Mouse (Mus musculus): ENCODE measurements around the gene Ralbp1. TPM values are rescaled to one million over a fixed set of nuclear protein-coding genes. Genes with fewer than 3 reads are reported as not detected.

The Ralbp1 gene
- polyA plus RNA-seq, 1 experiment from 2014 or later = 47.8 TPM

GRCm38 (mm10) chr17:65845423-65845822 is 40.2 kb downstream of the Ralbp1 start:
- H3K27me3 ChIP-seq (ENCODE audit: control insufficient read depth, insufficient read depth, low read length) = no peaks in the 10 kb centered on the region
- H3K4me3 ChIP-seq (ENCODE audit: low read depth, low read length) = no peak overlapping the region
- H3K9ac ChIP-seq (replicated peaks; ENCODE audit: low read length) = no peak overlapping the region
- 90% methylated on average over 6 of the region's 6 CpGs for WGBS
- H3K4me1 ChIP-seq (ENCODE audit: control insufficient read depth, insufficient read depth, low read length) = no peaks in the 10 kb centered on the region
- no peak overlapping the region for H3K4me2 ChIP-seq (ENCODE audit: low read depth, low read length)
- H3K9me3 ChIP-seq (replicated peaks; ENCODE audit: control insufficient read depth, low read length) = no peaks in the 10 kb centered on the region
- DNase-seq (ENCODE audit: low spot score) (no peak), ATAC-seq (replicated peaks; ENCODE audit: insufficient number of reproducible peaks, low FRiP score, low TSS enrichment, low read depth) (no peak)
- H3K36me3 ChIP-seq (replicated peaks; ENCODE audit: control insufficient read depth, insufficient read depth, low read depth, low read length) = peaks cover 8% of the 10 kb centered on the region
- no peak overlapping the region for H3K27ac ChIP-seq (replicated peaks; ENCODE audit: low read depth, low read length)

GRCm38 (mm10) chr17:65842669-65843381 is 42.8 kb downstream of the Ralbp1 start:
- Histone ChIP-seq H3K9me3 (replicated peaks; ENCODE audit: control insufficient read depth, low read length) (no peaks in the 10 kb centered on the region), H3K4me2 (ENCODE audit: low read depth, low read length) (no peak overlapping the region), H3K4me3 (ENCODE audit: low read depth, low read length) (no peak overlapping the region), H3K9ac (replicated peaks; ENCODE audit: low read length) (no peak overlapping the region), H3K27ac (replicated peaks; ENCODE audit: low read depth, low read length) (no peak overlapping the region), H3K27me3 (ENCODE audit: control insufficient read depth, insufficient read depth, low read length) (no peaks in the 10 kb centered on the region), H3K36me3 (replicated peaks; ENCODE audit: control insufficient read depth, insufficient read depth, low read depth, low read length) (peaks cover 14% of the 10 kb centered on the region), H3K4me1 (ENCODE audit: control insufficient read depth, insufficient read depth, low read length) (no peaks in the 10 kb centered on the region)
- 83% methylated on average over 10 of the region's 10 CpGs for WGBS
- DNase-seq (ENCODE audit: low spot score) (no peak), ATAC-seq (replicated peaks; ENCODE audit: insufficient number of reproducible peaks, low FRiP score, low TSS enrichment, low read depth) (no peak)

GRCm38 (mm10) chr17:65839541-65840256 is 45.9 kb downstream of the Ralbp1 start:
- WGBS = 80% methylated on average over 7 of the region's 7 CpGs
- no peaks in the 10 kb centered on the region for H3K4me1 ChIP-seq (ENCODE audit: control insufficient read depth, insufficient read depth, low read length)
- no peak overlapping the region for H3K27ac ChIP-seq (replicated peaks; ENCODE audit: low read depth, low read length)
- no peak overlapping the region for H3K4me3 ChIP-seq (ENCODE audit: low read depth, low read length)
- ATAC-seq (replicated peaks; ENCODE audit: insufficient number of reproducible peaks, low FRiP score, low TSS enrichment, low read depth) (0 out of 2 replicates have a peak, but pooled peaks have one; percentile 21), DNase-seq (ENCODE audit: low spot score) (peak; percentile 68)
- H3K27me3 ChIP-seq (ENCODE audit: control insufficient read depth, insufficient read depth, low read length) = no peaks in the 10 kb centered on the region
- H3K4me2 ChIP-seq (ENCODE audit: low read depth, low read length) = no peak overlapping the region
- H3K36me3 ChIP-seq (replicated peaks; ENCODE audit: control insufficient read depth, insufficient read depth, low read depth, low read length) = peaks cover 32% of the 10 kb centered on the region
- H3K9me3 ChIP-seq (replicated peaks; ENCODE audit: control insufficient read depth, low read length) = no peaks in the 10 kb centered on the region
- H3K9ac ChIP-seq (replicated peaks; ENCODE audit: low read length) = no peak overlapping the region

- H3K9ac ChIP-seq (replicated peaks; ENCODE audit: low read length) = no peak overlapping the region
- H3K4me2 ChIP-seq (ENCODE audit: low read depth, low read length) = no peak overlapping the region
- no peak overlapping the region for H3K4me3 ChIP-seq (ENCODE audit: low read depth, low read length)
- 88% methylated on average over 3 of the region's 3 CpGs for WGBS
- no peak for ATAC-seq (replicated peaks; ENCODE audit: insufficient number of reproducible peaks, low FRiP score, low TSS enrichment, low read depth)
- peaks cover 31% of the 10 kb centered on the region for H3K36me3 ChIP-seq (replicated peaks; ENCODE audit: control insufficient read depth, insufficient read depth, low read depth, low read length)
- no peaks in the 10 kb centered on the region for H3K9me3 ChIP-seq (replicated peaks; ENCODE audit: control insufficient read depth, low read length)
- H3K27me3 ChIP-seq (ENCODE audit: control insufficient read depth, insufficient read depth, low read length) = no peaks in the 10 kb centered on the region
- no peak for DNase-seq (ENCODE audit: low spot score)
- H3K27ac ChIP-seq (replicated peaks; ENCODE audit: low read depth, low read length) = no peak overlapping the region
- H3K4me1 ChIP-seq (ENCODE audit: control insufficient read depth, insufficient read depth, low read length) = no peaks in the 10 kb centered on the region
Measured at GRCm38 (mm10) chr17:65836746-65837145, 48.9 kb downstream of the Ralbp1 start.

- 93% methylated on average over 3 of the region's 3 CpGs for WGBS
- Histone ChIP-seq H3K36me3 (replicated peaks; ENCODE audit: control insufficient read depth, insufficient read depth, low read depth, low read length) (peaks cover 29% of the 10 kb centered on the region), H3K4me2 (ENCODE audit: low read depth, low read length) (no peak overlapping the region), H3K27ac (replicated peaks; ENCODE audit: low read depth, low read length) (no peak overlapping the region), H3K27me3 (ENCODE audit: control insufficient read depth, insufficient read depth, low read length) (no peaks in the 10 kb centered on the region), H3K4me3 (ENCODE audit: low read depth, low read length) (no peak overlapping the region), H3K9ac (replicated peaks; ENCODE audit: low read length) (no peak overlapping the region), H3K9me3 (replicated peaks; ENCODE audit: control insufficient read depth, low read length) (no peaks in the 10 kb centered on the region), H3K4me1 (ENCODE audit: control insufficient read depth, insufficient read depth, low read length) (no peaks in the 10 kb centered on the region)
- ATAC-seq (replicated peaks; ENCODE audit: insufficient number of reproducible peaks, low FRiP score, low TSS enrichment, low read depth) (no peak), DNase-seq (ENCODE audit: low spot score) (no peak)
Measured at GRCm38 (mm10) chr17:65833891-65834290, 51.7 kb downstream of the Ralbp1 start.

DNA sequence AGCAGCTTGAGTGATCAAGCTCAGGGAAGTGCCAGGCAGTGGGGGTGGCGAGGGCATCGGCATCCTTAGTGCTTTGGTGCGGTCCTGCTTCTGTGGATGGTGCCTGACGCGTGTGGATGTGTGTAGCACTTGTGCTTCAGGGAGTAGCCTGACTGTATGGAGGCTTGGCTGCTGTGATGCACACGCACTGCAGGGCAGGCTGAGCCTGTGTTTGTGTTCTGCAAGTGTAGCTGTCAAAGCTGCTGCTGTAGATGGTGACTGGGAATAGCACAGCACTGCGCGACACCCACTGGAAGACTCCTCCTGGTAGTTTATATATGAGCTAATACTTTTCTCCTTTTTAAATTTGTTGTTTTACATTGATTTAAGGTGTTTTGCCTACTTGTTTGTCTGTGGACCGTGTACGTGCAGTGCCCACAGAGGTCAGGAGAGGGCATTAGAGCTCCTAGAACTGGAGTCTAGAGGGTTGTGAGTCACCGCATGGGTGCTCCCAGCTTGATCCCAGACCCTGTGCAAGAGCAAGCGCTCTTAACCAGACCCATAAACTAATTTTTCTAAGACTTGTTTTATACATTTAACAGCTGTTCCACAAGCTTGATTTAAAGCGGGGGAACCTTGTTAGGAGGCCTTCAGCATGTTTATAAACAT is 55.3 kb downstream of the Ralbp1 start:
- WGBS = 93% methylated on average over 13 of the region's 13 CpGs
- Histone ChIP-seq H3K27me3 (ENCODE audit: control insufficient read depth, insufficient read depth, low read length) (no peaks in the 10 kb centered on the region), H3K4me2 (ENCODE audit: low read depth, low read length) (no peak overlapping the region), H3K9ac (replicated peaks; ENCODE audit: low read length) (no peak overlapping the region), H3K4me3 (ENCODE audit: low read depth, low read length) (no peak overlapping the region), H3K4me1 (ENCODE audit: control insufficient read depth, insufficient read depth, low read length) (no peaks in the 10 kb centered on the region), H3K9me3 (replicated peaks; ENCODE audit: control insufficient read depth, low read length) (no peaks in the 10 kb centered on the region), H3K36me3 (replicated peaks; ENCODE audit: control insufficient read depth, insufficient read depth, low read depth, low read length) (peaks cover 8% of the 10 kb centered on the region), H3K27ac (replicated peaks; ENCODE audit: low read depth, low read length) (no peak overlapping the region)
- ATAC-seq (replicated peaks; ENCODE audit: insufficient number of reproducible peaks, low FRiP score, low TSS enrichment, low read depth) (0 out of 2 replicates have a peak, but pooled peaks have one; percentile 29), DNase-seq (ENCODE audit: low spot score) (no peak)

DNA sequence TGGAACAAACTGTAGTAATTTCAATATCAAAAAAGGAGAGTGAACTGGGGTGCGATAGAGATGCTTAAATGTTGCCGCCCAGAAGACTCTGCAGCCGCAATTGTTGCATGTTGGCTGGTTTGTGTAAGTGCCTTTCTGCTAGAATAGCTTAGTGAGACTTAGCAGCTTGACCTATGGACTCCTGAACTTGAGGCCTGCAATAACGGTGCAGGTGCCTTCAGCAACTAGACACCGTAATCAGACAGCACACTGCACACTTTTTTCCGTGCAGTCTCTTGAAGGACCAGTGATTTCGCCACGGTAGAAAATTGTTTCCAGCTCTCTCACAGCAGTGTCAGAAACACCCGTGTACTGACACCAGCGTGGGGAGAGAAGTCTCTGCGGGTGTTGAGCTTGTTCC is 56.6 kb downstream of the Ralbp1 start:
- WGBS = 81% methylated on average over 11 of the region's 11 CpGs
- ATAC-seq (replicated peaks; ENCODE audit: insufficient number of reproducible peaks, low FRiP score, low TSS enrichment, low read depth) (no peak), DNase-seq (ENCODE audit: low spot score) (no peak)
- H3K9me3 ChIP-seq (replicated peaks; ENCODE audit: control insufficient read depth, low read length) = no peaks in the 10 kb centered on the region
- H3K27me3 ChIP-seq (ENCODE audit: control insufficient read depth, insufficient read depth, low read length) = no peaks in the 10 kb centered on the region
- H3K4me3 ChIP-seq (ENCODE audit: low read depth, low read length) = no peak overlapping the region
- no peaks in the 10 kb centered on the region for H3K4me1 ChIP-seq (ENCODE audit: control insufficient read depth, insufficient read depth, low read length)
- H3K4me2 ChIP-seq (ENCODE audit: low read depth, low read length) = no peak overlapping the region
- no peak overlapping the region for H3K27ac ChIP-seq (replicated peaks; ENCODE audit: low read depth, low read length)
- peaks cover 8% of the 10 kb centered on the region for H3K36me3 ChIP-seq (replicated peaks; ENCODE audit: control insufficient read depth, insufficient read depth, low read depth, low read length)
- H3K9ac ChIP-seq (replicated peaks; ENCODE audit: low read length) = no peak overlapping the region

- no peak for ATAC-seq (replicated peaks; ENCODE audit: insufficient number of reproducible peaks, low FRiP score, low TSS enrichment, low read depth)
- Histone ChIP-seq H3K4me3 (ENCODE audit: low read depth, low read length) (no peak overlapping the region), H3K4me1 (ENCODE audit: control insufficient read depth, insufficient read depth, low read length) (no peaks in the 10 kb centered on the region), H3K4me2 (ENCODE audit: low read depth, low read length) (no peak overlapping the region), H3K36me3 (replicated peaks; ENCODE audit: control insufficient read depth, insufficient read depth, low read depth, low read length) (peaks cover 8% of the 10 kb centered on the region), H3K9ac (replicated peaks; ENCODE audit: low read length) (no peak overlapping the region), H3K9me3 (replicated peaks; ENCODE audit: control insufficient read depth, low read length) (no peaks in the 10 kb centered on the region), H3K27ac (replicated peaks; ENCODE audit: low read depth, low read length) (no peak overlapping the region), H3K27me3 (ENCODE audit: control insufficient read depth, insufficient read depth, low read length) (no peaks in the 10 kb centered on the region)
- DNase-seq (ENCODE audit: low spot score) = no peak
- 92% methylated on average over 5 of the region's 5 CpGs for WGBS
Measured at GRCm38 (mm10) chr17:65827904-65828303, 57.7 kb downstream of the Ralbp1 start.
